Mouse (Mus musculus): ENCODE results near the gene Epc2.

- TF ChIP-seq CTCF (IDR thresholded peaks at IDR 0.05; ENCODE audit: insufficient read depth, low read depth, low read length): no peak
- TF ChIP-seq POLR2A (IDR thresholded peaks at IDR 0.05; ENCODE audit: insufficient read depth, low read depth, low read length): no peak
These were observed 106.1 kb downstream of the Epc2 start for GRCm38 (mm10) chr2:49557339-49557738.
